Mouse (Mus musculus): ENCODE results near the gene Stil.
"Not testable (repeated sequence)": the region's sequence is repeated elsewhere in the genome, so short reads cannot be mapped to it uniquely, and the experiment has no call there.

The Stil gene

GRCm38 (mm10) chr4:114999773-115000428 is at the start of gene Stil:
Gene Stil (plus strand): TSS chr4:115000159.
- DNase-seq: peak; percentile 98

- DNase-seq: no peak
These were observed 46.8 kb upstream of the Stil start for GRCm38 (mm10) chr4:114953172-114953571.

- peak; percentile 14 for DNase-seq
These were observed 42.6 kb upstream of the Stil start for GRCm38 (mm10) chr4:114957403-114957802.

GRCm38 (mm10) chr4:114958231-114958630 is 41.7 kb upstream of the Stil start:
- DNase-seq: no peak

GRCm38 (mm10) chr4:114958786-114959185 is 41.2 kb upstream of the Stil start:
- no peak for DNase-seq

GRCm38 (mm10) chr4:114959533-114959932 is 40.4 kb upstream of the Stil start:
- DNase-seq: no peak

GRCm38 (mm10) chr4:114960881-114961280 is 39.1 kb upstream of the Stil start:
- not testable (repeated sequence) for DNase-seq

GRCm38 (mm10) chr4:114970736-114971135 is 29.2 kb upstream of the Stil start:
- no peak for DNase-seq

GRCm38 (mm10) chr4:114973229-114973740 is 26.7 kb upstream of the Stil start:
- DNase-seq: no peak

- no peak for DNase-seq
These were observed 17.3 kb upstream of the Stil start for GRCm38 (mm10) chr4:114982619-114983018.

- DNase-seq: peak; percentile 11
These were observed 16.9 kb upstream of the Stil start for GRCm38 (mm10) chr4:114983020-114983419.

- no peak for DNase-seq
These were observed 13.8 kb upstream of the Stil start for GRCm38 (mm10) chr4:114986211-114986590.

GRCm38 (mm10) chr4:114986591-114987432 is 13.1 kb upstream of the Stil start, which contains the start of gene Cmpk1:
Gene Cmpk1 (minus strand): TSS chr4:114987241.
- peak; percentile 91 for DNase-seq

- DNase-seq: no peak
These were observed 5.7 kb upstream of the Stil start for GRCm38 (mm10) chr4:114994218-114994617.

- DNase-seq: peak; percentile 56
These were observed 2.9 kb upstream of the Stil start for GRCm38 (mm10) chr4:114997051-114997450.

- DNase-seq: no peak
These were observed 550 bp upstream of the Stil start for GRCm38 (mm10) chr4:114999445-114999772.

GRCm38 (mm10) chr4:115000429-115000795 is 453 bp downstream of the Stil start:
- DNase-seq: no peak

GRCm38 (mm10) chr4:115014276-115014675 is 14.3 kb downstream of the Stil start:
- DNase-seq: no peak

- DNase-seq: no peak
These were observed 20.0 kb downstream of the Stil start for GRCm38 (mm10) chr4:115019997-115020396.

GRCm38 (mm10) chr4:115035043-115035442 is 35.1 kb downstream of the Stil start:
- DNase-seq: no peak

- DNase-seq: peak; percentile 63
These were observed 38.3 kb downstream of the Stil start for GRCm38 (mm10) chr4:115038242-115038641.

- DNase-seq: no peak
These were observed 45.7 kb downstream of the Stil start for GRCm38 (mm10) chr4:115045621-115046020.

- DNase-seq: peak; percentile 83
These were observed 47.8 kb downstream of the Stil start for GRCm38 (mm10) chr4:115047750-115048149.

- no peak for DNase-seq
These were observed 48.2 kb downstream of the Stil start for GRCm38 (mm10) chr4:115048190-115048589.
